Mouse (Mus musculus): ENCODE measurements around the gene Gltp.

DNA sequence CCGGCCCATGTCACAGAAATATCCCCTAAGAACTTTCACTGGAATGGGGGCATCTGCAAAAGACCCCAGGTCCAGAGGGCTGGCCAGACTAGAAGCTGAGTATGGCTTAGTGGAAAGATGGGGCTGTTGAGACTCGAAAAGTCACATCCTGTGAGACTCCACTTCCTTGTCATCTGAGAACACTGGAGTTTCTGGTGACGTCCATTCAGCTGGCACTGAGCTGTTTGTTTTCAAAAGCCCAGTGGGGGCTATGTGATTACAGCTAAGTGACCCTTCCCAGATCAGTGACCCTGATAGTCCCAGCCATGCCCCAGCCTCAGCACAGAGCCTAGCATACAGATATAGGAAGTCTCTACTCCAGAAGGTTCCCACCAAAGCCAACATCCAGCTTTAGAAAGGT, 39.3 kb downstream of the Gltp start:
- no peak for TF ChIP-seq CTCF (IDR thresholded peaks at IDR 0.05; ENCODE audit: borderline replicate concordance, extremely low read depth, insufficient read depth, insufficient read length)
- TF ChIP-seq POLR2A (IDR thresholded peaks at IDR 0.05; ENCODE audit: borderline replicate concordance, extremely low read depth, insufficient read depth, insufficient read length, poor library complexity, severe bottlenecking), result no peak

Measured in brain, embryonic 14.5 days (tissue).